Mouse (Mus musculus) lung, embryonic 14.5 days (tissue): Measurements from ENCODE around the gene Pank1. TPM values are rescaled to one million over a fixed set of nuclear protein-coding genes. Genes with fewer than 3 reads are reported as not detected.

Experiments used
- ATAC-seq: fragments of 200-750 bp; cut with Nextera tagmentation; 2 replicates; pipeline ENCODE4 v1.8.0; 2017; ENCODE audit warnings: mild to moderate bottlenecking, moderate TSS enrichment, moderate library complexity; ENCODE audit not compliant: insufficient read depth
- DNase-seq: peaks from one replicate; pipeline ENCODE4 v3.0.0-alpha.2; 2015
- H3K27ac ChIP-seq: fragments of 300-500 bp; sonication (generic); 2 replicates; pipeline ENCODE4 v1.5.1; 2014; ENCODE audit warnings: low read depth, mild to moderate bottlenecking, moderate library complexity
- H3K27me3 ChIP-seq: fragments of 300-500 bp; sonication (generic); 2 replicates; pipeline ENCODE4 v1.6.1; 2014; ENCODE audit warnings: low read length, control low read depth; ENCODE audit not compliant: insufficient read depth
- H3K36me3 ChIP-seq: fragments of 300-500 bp; sonication (generic); 2 replicates; pipeline ENCODE4 v1.6.1; 2014; ENCODE audit warnings: control low read depth; ENCODE audit not compliant: insufficient read depth
- H3K4me1 ChIP-seq: fragments of 300-500 bp; sonication (generic); 2 replicates; pipeline ENCODE4 v1.6.1; 2014; ENCODE audit warnings: antibody characterized with exemption, control low read depth; ENCODE audit not compliant: insufficient read depth
- H3K4me2 ChIP-seq: fragments of 300-500 bp; sonication (generic); 2 replicates; pipeline ENCODE4 v1.6.1; 2014; ENCODE audit warnings: mild to moderate bottlenecking
- H3K4me3 ChIP-seq: fragments of 300-500 bp; sonication (generic); 2 replicates; pipeline ENCODE4 v1.5.1; 2014; ENCODE audit warnings: low read depth, low read length
- H3K9ac ChIP-seq: fragments of 300-500 bp; sonication (generic); 2 replicates; pipeline ENCODE4 v1.6.1; 2014
- H3K9me3 ChIP-seq: fragments of 300-500 bp; sonication (generic); 2 replicates; pipeline ENCODE4 v1.6.1; 2016; ENCODE audit warnings: low read depth, low read length, control low read depth
- CTCF ChIP-seq: IDR thresholded peaks from 2 replicates; pipeline ENCODE4 v1.5.1; 2016; ENCODE audit warnings: antibody characterized with exemption, low read depth
- WGBS: fragments of 180-500 bp; shearing (Covaris S2); extraction: QIAGEN DNeasy Blood & Tissue Kit; methylation state at CpG from one replicate; pipeline ENCODE4 v1.1.7; 2014; 5-methylcytosine and 5-hydroxymethylcytosine counted together
- polyA plus RNA-seq: library from polyadenylated mRNA; unstranded; fragments of >200 nt; fragmentation: Nextera tagmentation; extraction: Ambion mirVana; gene quantifications from 2 replicates; pipeline ENCODE4 v1.2.1, GENCODE M21; 2014

The Pank1 gene
- polyA plus RNA-seq, 1 experiment from 2014 or later = 10.3 TPM

- H3K4me3 ChIP-seq = no peak overlapping the region
- TF ChIP-seq CTCF = no peak
- ATAC-seq = no peak
- H3K4me1 ChIP-seq = no peaks in the 10 kb centered on the region
- no peak overlapping the region for H3K9ac ChIP-seq
- no peak overlapping the region for H3K27ac ChIP-seq
- DNase-seq = no peak
- no peaks in the 10 kb centered on the region for H3K36me3 ChIP-seq
- no peaks in the 10 kb centered on the region for H3K9me3 ChIP-seq
- H3K4me2 ChIP-seq = no peak overlapping the region
- no peaks in the 10 kb centered on the region for H3K27me3 ChIP-seq
Measured at GRCm38 (mm10) chr19:34912366-34912765, 33.1 kb upstream of the Pank1 start.

GRCm38 (mm10) chr19:34906772-34907171, 27.5 kb upstream of the Pank1 start:
- Histone ChIP-seq H3K27ac (no peak overlapping the region), H3K4me2 (no peak overlapping the region), H3K9me3 (no peaks in the 10 kb centered on the region), H3K9ac (no peak overlapping the region), H3K4me1 (no peaks in the 10 kb centered on the region), H3K4me3 (no peak overlapping the region), H3K36me3 (no peaks in the 10 kb centered on the region), H3K27me3 (no peaks in the 10 kb centered on the region)
- 74% methylated on average over 5 of the region's 5 CpGs for WGBS
- TF ChIP-seq CTCF = no peak
- DNase-seq (no peak), ATAC-seq (no peak)

- DNase-seq (no peak), ATAC-seq (no peak)
- Histone ChIP-seq H3K9me3 (no peaks in the 10 kb centered on the region), H3K9ac (no peak overlapping the region), H3K4me2 (no peak overlapping the region), H3K36me3 (no peaks in the 10 kb centered on the region), H3K27me3 (no peaks in the 10 kb centered on the region), H3K4me1 (no peaks in the 10 kb centered on the region), H3K4me3 (no peak overlapping the region), H3K27ac (no peak overlapping the region)
- TF ChIP-seq CTCF = no peak
- 94% methylated on average over 7 of the region's 7 CpGs for WGBS
Measured at GRCm38 (mm10) chr19:34905424-34905823, 26.2 kb upstream of the Pank1 start.

GRCm38 (mm10) chr19:34904032-34904431, 24.8 kb upstream of the Pank1 start:
- 79% methylated on average over 5 of the region's 5 CpGs for WGBS
- Histone ChIP-seq H3K27me3 (no peaks in the 10 kb centered on the region), H3K27ac (no peak overlapping the region), H3K4me1 (no peaks in the 10 kb centered on the region), H3K36me3 (no peaks in the 10 kb centered on the region), H3K4me3 (no peak overlapping the region), H3K4me2 (no peak overlapping the region), H3K9me3 (no peaks in the 10 kb centered on the region), H3K9ac (no peak overlapping the region)
- TF ChIP-seq CTCF = no peak
- DNase-seq (no peak), ATAC-seq (no peak)

DNA sequence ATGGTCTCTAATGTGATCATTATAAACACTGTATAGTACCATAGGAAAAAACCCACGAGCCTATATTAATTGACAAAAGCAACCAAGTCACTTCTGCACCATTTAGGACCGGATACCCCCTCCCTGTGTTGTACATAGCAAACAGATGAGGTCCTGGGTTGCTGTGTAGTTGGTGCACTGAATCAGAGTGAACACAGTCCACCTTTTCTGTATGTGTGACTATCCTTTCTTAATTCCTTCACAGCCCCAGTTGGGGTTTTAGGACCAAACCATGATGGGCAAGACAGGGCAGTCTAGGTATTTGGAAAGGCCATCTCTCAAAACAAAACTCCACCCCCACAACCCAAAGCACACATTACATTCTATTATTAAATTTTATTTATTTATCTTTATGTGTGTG, 22.5 kb upstream of the Pank1 start:
- ATAC-seq (no peak), DNase-seq (no peak)
- WGBS = 79% methylated on average over 2 of the region's 2 CpGs
- Histone ChIP-seq H3K4me2 (no peak overlapping the region), H3K4me3 (no peak overlapping the region), H3K36me3 (no peaks in the 10 kb centered on the region), H3K4me1 (no peaks in the 10 kb centered on the region), H3K9ac (no peak overlapping the region), H3K27ac (no peak overlapping the region), H3K9me3 (no peaks in the 10 kb centered on the region), H3K27me3 (no peaks in the 10 kb centered on the region)
- TF ChIP-seq CTCF = no peak

DNA sequence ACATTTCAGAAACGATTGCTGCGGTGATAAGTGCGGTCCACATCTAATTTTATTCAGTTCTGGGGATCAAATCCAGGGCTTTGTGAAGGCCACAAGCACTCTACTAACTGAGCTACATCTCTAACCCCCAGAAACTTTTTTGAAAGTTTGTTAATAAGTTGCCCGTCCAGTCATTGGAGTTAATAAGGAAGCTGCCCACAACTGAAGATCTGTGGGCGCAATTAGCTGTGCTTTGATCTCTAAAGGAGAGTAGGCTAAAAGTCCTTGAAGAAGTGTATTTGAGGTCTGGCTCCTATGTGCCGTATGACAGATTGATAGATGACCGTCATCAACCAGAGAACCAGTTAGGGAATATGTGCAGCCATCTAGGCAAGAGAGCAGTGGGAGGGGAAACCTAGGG, 22.0 kb upstream of the Pank1 start:
- Histone ChIP-seq H3K27ac (no peak overlapping the region), H3K36me3 (no peaks in the 10 kb centered on the region), H3K27me3 (no peaks in the 10 kb centered on the region), H3K4me1 (no peaks in the 10 kb centered on the region), H3K9me3 (no peaks in the 10 kb centered on the region), H3K4me3 (no peak overlapping the region), H3K9ac (no peak overlapping the region), H3K4me2 (no peak overlapping the region)
- no peak for ATAC-seq
- DNase-seq = no peak
- WGBS = 87% methylated on average over 7 of the region's 7 CpGs
- no peak for TF ChIP-seq CTCF

DNA sequence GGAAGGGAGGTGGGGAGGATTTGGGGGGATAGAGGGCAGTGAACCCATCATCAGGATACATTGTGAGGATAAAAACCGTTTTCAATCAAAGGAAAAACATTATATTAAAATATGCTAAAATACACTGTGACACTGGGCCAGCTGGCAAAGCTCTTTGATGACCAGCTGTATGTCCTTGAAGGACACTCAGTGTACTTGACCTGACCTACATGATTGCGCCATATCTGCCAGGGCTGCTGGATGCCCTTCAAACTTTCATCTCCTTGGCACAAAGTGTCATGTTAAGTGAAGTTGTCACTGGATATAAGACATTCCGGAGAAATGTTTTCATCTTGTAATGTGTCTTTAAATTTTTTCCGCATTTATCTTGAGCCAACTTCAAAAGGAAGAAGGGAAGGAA, 19.7 kb upstream of the Pank1 start:
- ATAC-seq (peak; percentile 89), DNase-seq (peak; percentile 89)
- no peak overlapping the region for H3K4me3 ChIP-seq
- no peak overlapping the region for H3K9ac ChIP-seq
- H3K27me3 ChIP-seq = no peaks in the 10 kb centered on the region
- TF ChIP-seq CTCF = no peak
- no peaks in the 10 kb centered on the region for H3K9me3 ChIP-seq
- H3K4me1 ChIP-seq = no peaks in the 10 kb centered on the region
- H3K36me3 ChIP-seq = no peaks in the 10 kb centered on the region
- H3K27ac ChIP-seq = no peak overlapping the region
- 40% methylated on average over 4 of the region's 4 CpGs for WGBS
- H3K4me2 ChIP-seq = no peak overlapping the region
